Mouse (Mus musculus) embryonic facial prominence, embryonic 11.5 days (tissue): ENCODE data around the gene Ccdc34. TPM values are rescaled to one million over a fixed set of nuclear protein-coding genes. Genes with fewer than 3 reads are reported as not detected.

ENCODE experiments used
- ATAC-seq: fragments of 200-750 bp; cut with Nextera tagmentation; replicated peaks from 2 replicates; pipeline ENCODE4 v1.8.0; 2017; ENCODE audit warnings: low read depth; ENCODE audit not compliant: insufficient number of reproducible peaks, low FRiP score, low TSS enrichment
- DNase-seq: peaks from one replicate; pipeline ENCODE4 v3.0.0-alpha.2; 2015; ENCODE audit warnings: low spot score
- H3K27ac ChIP-seq: fragments of 300-500 bp; sonication (generic); replicated peaks from 2 replicates; pipeline ENCODE4 v1.5.1; 2014; ENCODE audit warnings: mild to moderate bottlenecking, low read depth, low read length, control low read depth
- H3K27me3 ChIP-seq: fragments of 300-500 bp; sonication (generic); 2 replicates; pipeline ENCODE4 v1.6.1; 2014; ENCODE audit warnings: mild to moderate bottlenecking, low read length, moderate library complexity, mixed read lengths; ENCODE audit not compliant: control insufficient read depth, insufficient read depth
- H3K36me3 ChIP-seq: fragments of 300-500 bp; sonication (generic); replicated peaks from 2 replicates; pipeline ENCODE4 v1.6.1; 2014; ENCODE audit warnings: low read depth, mild to moderate bottlenecking, low read length, moderate library complexity, mixed read lengths; ENCODE audit not compliant: control insufficient read depth, insufficient read depth
- H3K4me1 ChIP-seq: fragments of 300-500 bp; sonication (generic); 2 replicates; pipeline ENCODE4 v1.6.1; 2014; ENCODE audit warnings: low read length, mixed read lengths; ENCODE audit not compliant: control insufficient read depth, insufficient read depth
- H3K4me2 ChIP-seq: fragments of 300-500 bp; sonication (generic); 2 replicates; pipeline ENCODE4 v1.6.1; 2014; ENCODE audit warnings: low read depth, mild to moderate bottlenecking, control low read depth, low read length, moderate library complexity
- H3K4me3 ChIP-seq: fragments of 300-500 bp; sonication (generic); 2 replicates; pipeline ENCODE4 v1.5.1; 2014; ENCODE audit warnings: low read depth, low read length, control low read depth
- H3K9ac ChIP-seq: fragments of 300-500 bp; sonication (generic); replicated peaks from 2 replicates; pipeline ENCODE4 v1.6.1; 2014; ENCODE audit warnings: mild to moderate bottlenecking, control low read depth, low read length
- H3K9me3 ChIP-seq: fragments of 300-500 bp; sonication (generic); replicated peaks from 2 replicates; pipeline ENCODE4 v1.6.1; 2016; ENCODE audit warnings: mild to moderate bottlenecking, low read length, inconsistent platforms, mixed read lengths; ENCODE audit not compliant: control insufficient read depth
- WGBS: fragments of 180-500 bp; shearing (Covaris S2); extraction: QIAGEN DNeasy Blood & Tissue Kit; methylation state at CpG from one replicate; pipeline ENCODE4 v1.1.7; 2014; 5-methylcytosine and 5-hydroxymethylcytosine counted together
- polyA plus RNA-seq: library from polyadenylated mRNA; unstranded; fragments of >200 nt; fragmentation: Nextera tagmentation; extraction: Ambion mirVana; gene quantifications from 2 replicates; pipeline ENCODE4 v1.2.1, GENCODE M21; 2014

Ccdc34 gene
- polyA plus RNA-seq, 1 experiment from 2014 or later = 66.1 TPM

DNA sequence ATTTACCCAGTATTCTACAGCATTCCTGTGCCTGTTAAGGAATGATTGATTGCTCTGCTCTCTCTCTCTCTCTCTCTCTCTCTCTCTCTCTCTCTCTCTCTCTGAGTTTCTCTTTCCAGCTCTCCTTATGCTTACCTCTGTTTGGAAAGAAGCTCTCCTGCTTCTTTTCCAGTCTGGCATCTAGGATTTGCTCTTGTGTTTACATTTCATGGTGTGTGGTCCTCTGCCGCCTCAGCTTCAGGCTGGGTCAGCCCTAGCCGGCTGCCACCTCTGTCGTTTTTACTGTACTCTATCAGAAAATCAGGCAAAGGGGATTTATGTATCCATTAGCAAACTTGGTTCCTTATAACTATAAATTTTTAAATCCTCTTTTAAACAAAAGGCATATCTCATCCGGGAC, 18.6 kb downstream of the Ccdc34 start:
- WGBS = 33% methylated on average over 4 of the region's 4 CpGs
- Histone ChIP-seq H3K27me3 (no peaks in the 10 kb centered on the region), H3K36me3 (no peaks in the 10 kb centered on the region), H3K9ac (no peak overlapping the region), H3K4me3 (no peak overlapping the region), H3K4me2 (no peak overlapping the region), H3K27ac (no peak overlapping the region), H3K4me1 (no peaks in the 10 kb centered on the region), H3K9me3 (no peaks in the 10 kb centered on the region)
- 0 out of 2 replicates have a peak, but pooled peaks have one; percentile 62 for ATAC-seq
- peak; percentile 52 for DNase-seq

DNA sequence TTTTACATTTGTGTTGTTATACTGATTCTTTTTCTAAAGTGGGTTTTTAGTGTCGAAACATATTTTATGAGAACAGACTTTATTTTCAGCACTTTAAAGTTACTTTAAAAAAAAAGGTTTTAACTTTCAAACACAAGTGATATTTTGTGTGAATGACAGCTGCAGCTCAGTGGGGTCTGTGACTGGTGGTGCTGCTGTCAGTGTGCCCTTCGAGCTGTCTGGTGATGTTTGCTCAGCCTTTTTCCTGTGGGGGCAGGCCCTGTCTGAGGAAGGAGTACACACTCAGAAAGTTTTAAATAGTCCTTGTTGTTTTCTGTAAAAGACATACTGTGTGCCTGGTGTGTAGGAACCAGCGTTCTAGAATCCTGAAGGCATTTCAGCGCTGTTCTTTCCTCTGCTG, 19.0 kb downstream of the Ccdc34 start:
- no peaks in the 10 kb centered on the region for H3K36me3 ChIP-seq
- no peaks in the 10 kb centered on the region for H3K9me3 ChIP-seq
- ATAC-seq (no peak), DNase-seq (no peak)
- H3K4me3 ChIP-seq = no peak overlapping the region
- WGBS = 54% methylated on average over 4 of the region's 4 CpGs
- H3K4me2 ChIP-seq = no peak overlapping the region
- H3K27ac ChIP-seq = no peak overlapping the region
- no peaks in the 10 kb centered on the region for H3K27me3 ChIP-seq
- H3K9ac ChIP-seq = no peak overlapping the region
- H3K4me1 ChIP-seq = no peaks in the 10 kb centered on the region

DNA sequence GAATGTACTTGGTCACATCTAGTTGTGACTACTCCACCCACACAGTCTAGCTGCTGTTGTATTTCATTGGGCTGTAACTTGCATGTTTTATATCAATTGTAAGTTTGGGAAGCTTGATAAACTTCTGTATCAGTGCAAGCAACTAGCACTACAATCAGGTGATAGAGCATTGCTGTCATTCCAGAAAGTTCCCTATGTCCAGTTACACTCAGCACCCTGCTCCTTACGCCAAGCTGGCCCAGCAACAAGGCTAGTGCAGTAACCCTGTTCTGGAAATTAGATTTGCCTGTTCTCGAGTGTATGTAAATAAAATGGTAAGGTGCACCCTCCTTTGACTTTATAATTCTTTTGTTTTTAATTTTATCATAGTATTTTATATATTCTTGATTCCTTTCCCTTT, 19.6 kb downstream of the Ccdc34 start:
- Histone ChIP-seq H3K4me1 (no peaks in the 10 kb centered on the region), H3K27ac (no peak overlapping the region), H3K4me2 (no peak overlapping the region), H3K27me3 (no peaks in the 10 kb centered on the region), H3K4me3 (no peak overlapping the region), H3K9me3 (no peaks in the 10 kb centered on the region), H3K36me3 (no peaks in the 10 kb centered on the region), H3K9ac (no peak overlapping the region)
- ATAC-seq (no peak), DNase-seq (no peak)
- 79% methylated on average over 2 of the region's 2 CpGs for WGBS

DNA sequence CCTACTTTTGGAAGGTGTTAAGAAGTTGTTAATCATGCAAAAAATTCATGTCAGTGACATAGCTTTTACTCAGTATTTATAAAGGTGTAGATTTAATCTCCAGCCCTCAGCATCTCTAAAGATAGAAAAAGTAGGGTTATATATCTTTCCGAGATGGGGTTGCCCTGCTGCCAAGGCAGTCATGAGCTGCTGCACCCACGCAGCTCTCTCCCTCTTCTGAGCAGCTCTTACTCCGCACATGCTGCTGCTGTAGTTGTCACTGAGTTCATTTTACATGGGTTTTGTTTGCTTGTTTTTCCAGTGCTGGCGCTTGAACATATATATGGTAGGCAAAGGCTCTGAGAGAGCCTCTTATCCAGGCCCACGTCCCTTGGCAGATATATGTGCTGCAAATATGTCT, 20.7 kb downstream of the Ccdc34 start:
- no peaks in the 10 kb centered on the region for H3K27me3 ChIP-seq
- no peak overlapping the region for H3K4me3 ChIP-seq
- no peak overlapping the region for H3K9ac ChIP-seq
- no peak overlapping the region for H3K4me2 ChIP-seq
- DNase-seq (no peak), ATAC-seq (no peak)
- no peaks in the 10 kb centered on the region for H3K4me1 ChIP-seq
- no peaks in the 10 kb centered on the region for H3K9me3 ChIP-seq
- 77% methylated on average over 5 of the region's 5 CpGs for WGBS
- no peak overlapping the region for H3K27ac ChIP-seq
- no peaks in the 10 kb centered on the region for H3K36me3 ChIP-seq

DNA sequence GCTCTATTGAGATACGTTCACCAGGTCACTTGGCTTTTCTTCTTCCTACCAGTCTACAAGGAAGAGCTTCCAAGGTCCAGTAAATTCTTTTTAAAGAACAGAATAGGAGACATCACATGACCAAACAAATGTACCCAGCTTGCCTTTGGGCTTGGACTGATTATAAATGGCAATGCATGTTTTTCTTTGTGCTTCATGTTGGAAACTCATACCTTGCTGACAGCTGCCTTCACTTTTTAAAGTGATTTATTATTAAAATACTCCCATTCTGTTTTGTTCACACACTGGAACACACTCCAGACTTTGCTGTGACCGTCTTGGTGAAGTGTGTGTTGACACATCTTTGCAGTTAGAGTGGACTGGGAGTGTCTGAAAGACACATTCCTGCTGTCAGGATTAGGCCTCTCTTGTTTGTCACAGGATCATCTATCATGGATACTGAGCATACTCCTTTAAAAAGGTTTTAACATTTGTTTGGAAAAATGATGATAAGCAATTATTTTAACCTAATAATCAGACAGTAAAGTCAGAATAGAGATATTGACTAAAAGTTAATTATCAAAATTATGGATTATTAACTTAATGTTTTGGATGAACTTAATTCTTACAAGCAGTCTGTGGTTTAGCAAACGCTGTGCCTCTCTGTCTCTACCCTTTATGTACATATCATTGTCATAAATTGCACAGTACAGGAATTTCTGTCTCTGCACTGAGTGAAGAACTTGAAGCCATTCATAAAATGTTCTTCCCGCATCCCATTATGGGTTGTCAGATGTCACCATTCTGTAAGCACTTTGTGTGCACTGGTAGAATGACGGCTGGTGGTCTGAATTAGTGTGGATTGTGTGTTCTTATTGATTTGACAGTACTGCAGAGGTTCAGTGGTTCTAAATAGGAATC, 25.5 kb downstream of the Ccdc34 start:
- no peak for DNase-seq
- H3K4me2 ChIP-seq = no peak overlapping the region
- 71% methylated on average over 5 of the region's 5 CpGs for WGBS
- no peaks in the 10 kb centered on the region for H3K36me3 ChIP-seq
- no peak for ATAC-seq
- no peak overlapping the region for H3K27ac ChIP-seq
- H3K4me1 ChIP-seq = no peaks in the 10 kb centered on the region
- no peaks in the 10 kb centered on the region for H3K9me3 ChIP-seq
- no peak overlapping the region for H3K4me3 ChIP-seq
- no peak overlapping the region for H3K9ac ChIP-seq
- no peaks in the 10 kb centered on the region for H3K27me3 ChIP-seq

DNA sequence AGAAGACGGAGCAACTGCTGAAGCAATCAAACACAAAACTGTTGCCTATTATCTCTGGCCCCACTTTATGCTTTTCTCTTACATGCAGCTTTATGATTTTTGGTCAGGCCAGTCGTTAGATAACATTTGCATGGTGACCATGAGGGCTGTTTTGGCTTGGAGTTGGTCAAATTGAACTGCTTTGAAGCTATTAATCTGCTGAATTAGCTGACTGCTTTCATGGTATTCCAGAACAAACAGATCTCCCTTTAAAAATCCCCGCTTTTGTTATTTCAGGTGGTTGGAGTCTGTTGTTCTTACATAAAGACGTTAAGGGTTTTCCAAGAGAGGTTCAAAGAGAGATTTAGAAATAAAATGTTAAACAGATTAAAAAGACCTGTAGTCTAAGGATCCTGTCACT, 40.8 kb downstream of the Ccdc34 start:
- H3K27me3 ChIP-seq = no peaks in the 10 kb centered on the region
- 49% methylated on average over 4 of the region's 4 CpGs for WGBS
- H3K4me2 ChIP-seq = no peak overlapping the region
- no peak overlapping the region for H3K9ac ChIP-seq
- no peaks in the 10 kb centered on the region for H3K36me3 ChIP-seq
- no peak overlapping the region for H3K27ac ChIP-seq
- no peaks in the 10 kb centered on the region for H3K4me1 ChIP-seq
- H3K4me3 ChIP-seq = no peak overlapping the region
- no peaks in the 10 kb centered on the region for H3K9me3 ChIP-seq
- DNase-seq (no peak), ATAC-seq (no peak)

DNA sequence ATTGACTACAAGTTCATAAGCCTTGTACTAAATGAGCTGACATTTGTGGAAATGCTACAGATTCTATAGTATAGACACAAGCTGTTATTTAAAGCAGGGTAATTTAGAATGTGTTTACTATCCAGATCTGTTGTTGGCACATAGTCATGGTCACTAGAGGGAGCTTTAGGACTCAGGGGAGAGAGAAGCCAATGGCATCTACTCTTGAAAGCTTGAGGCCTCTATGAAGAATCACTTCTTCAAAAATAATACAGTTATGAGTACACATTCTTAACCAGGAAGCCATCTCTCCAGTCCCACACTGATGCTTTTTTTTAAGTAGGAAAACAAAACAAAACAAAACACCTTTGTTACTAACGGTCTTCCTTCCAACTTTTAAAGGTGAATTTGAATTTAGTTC, 45.5 kb downstream of the Ccdc34 start:
- DNase-seq (no peak), ATAC-seq (no peak)
- Histone ChIP-seq H3K27me3 (no peaks in the 10 kb centered on the region), H3K9ac (no peak overlapping the region), H3K4me1 (no peaks in the 10 kb centered on the region), H3K4me2 (no peak overlapping the region), H3K9me3 (no peaks in the 10 kb centered on the region), H3K27ac (no peak overlapping the region), H3K36me3 (no peaks in the 10 kb centered on the region), H3K4me3 (no peak overlapping the region)
- WGBS = 88% methylated on average over 1 of the region's 1 CpGs

DNA sequence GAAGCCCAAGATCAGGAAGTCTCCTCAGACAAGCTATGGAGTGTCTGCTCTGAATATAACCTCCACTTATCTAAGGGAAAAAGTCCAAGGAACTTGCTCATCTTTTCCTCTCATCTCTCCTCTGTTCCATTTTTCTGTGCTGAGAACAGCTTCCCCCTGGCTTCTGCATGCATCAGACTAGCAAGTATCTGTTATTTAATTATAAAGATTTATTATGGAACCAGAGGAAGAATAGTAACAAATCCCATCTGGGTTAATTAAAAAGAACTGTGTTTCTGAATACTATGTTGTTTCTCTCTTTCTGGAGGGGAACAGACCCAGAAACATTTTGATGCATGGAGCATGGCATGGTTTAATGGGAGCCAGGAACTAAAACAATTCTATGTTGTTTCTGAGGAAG, 51.3 kb downstream of the Ccdc34 start:
- Histone ChIP-seq H3K9ac (no peak overlapping the region), H3K36me3 (no peaks in the 10 kb centered on the region), H3K9me3 (no peaks in the 10 kb centered on the region), H3K27me3 (no peaks in the 10 kb centered on the region), H3K4me1 (no peaks in the 10 kb centered on the region), H3K27ac (no peak overlapping the region), H3K4me2 (no peak overlapping the region), H3K4me3 (no peak overlapping the region)
- DNase-seq (no peak), ATAC-seq (no peak; the same call in 1 of the 2 replicates)
